Mouse (Mus musculus) heart, postnatal 14 days (tissue): ENCODE results near the gene Spop. TPM values are rescaled to one million over a fixed set of nuclear protein-coding genes. Genes with fewer than 3 reads are reported as not detected.
A peak's percentile ranks its signal among the peaks of the same experiment; 100 is the strongest.
"Not testable (repeated sequence)": the region's sequence is repeated elsewhere in the genome, so short reads cannot be mapped to it uniquely, and the experiment has no call there.

ENCODE experiments used
- DNase-seq, 2 experiments: peaks; one replicate each; pipeline ENCODE4 v3.0.0; 2021 to 2022
- intact Hi-C: fragments of 180-260 bp; cut with DNase I; formaldehyde crosslinking; loops from one replicate; pipeline ENCODE4 v1.15.1; 2025
- total RNA-seq, 2 experiments: library from RNA; stranded (reverse); gene quantifications; 2 replicates each; pipeline ENCODE4 v1.2.3; 2021

The Spop gene
- total RNA-seq, 2 experiments from 2014 or later, result 169 to 171 TPM

- intact Hi-C loops, result no loop called here
- DNase-seq, result no peak
Observed at GRCm38 (mm10) chr11:95487237-95487636, 73.4 kb downstream of the Spop start.

- intact Hi-C loops, result no loop called here
- DNase-seq, result no peak
Observed at GRCm38 (mm10) chr11:95490104-95490503, 76.2 kb downstream of the Spop start.

- intact Hi-C loops, result no loop called here
- no peak for DNase-seq
Observed at GRCm38 (mm10) chr11:95492256-95492655, 78.4 kb downstream of the Spop start.

DNA sequence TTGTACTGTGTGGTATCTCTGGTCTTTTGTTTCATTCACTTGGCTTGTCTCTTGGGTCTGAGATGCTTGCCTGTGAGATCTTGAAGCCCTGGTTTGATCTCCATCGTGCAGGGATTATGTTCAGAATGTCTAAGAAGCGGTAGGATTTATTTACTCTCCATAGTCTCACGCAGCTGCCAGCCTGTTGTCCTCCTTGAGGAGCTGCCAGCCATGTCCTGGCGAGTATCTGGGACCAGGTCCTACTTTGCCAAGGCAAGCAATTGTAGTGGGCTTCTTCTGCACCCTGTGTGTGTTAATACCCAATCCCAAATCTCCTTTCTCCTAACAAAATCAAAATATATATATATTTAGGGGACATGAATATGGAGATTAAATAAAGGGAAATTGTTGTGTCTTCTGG lies 79.1 kb downstream of the Spop start:
- intact Hi-C loops, result no loop called here
- no peak for DNase-seq

- no peak for DNase-seq
- intact Hi-C loops, result no loop called here
Observed at GRCm38 (mm10) chr11:95493950-95494349, 80.1 kb downstream of the Spop start.

GRCm38 (mm10) chr11:95494374-95494773 lies 80.5 kb downstream of the Spop start:
- intact Hi-C loops, result no loop called here
- no peak for DNase-seq

GRCm38 (mm10) chr11:95495883-95496282 lies 82.0 kb downstream of the Spop start:
- intact Hi-C loops, result no loop called here
- DNase-seq, result peak in 1 of 2 experiments; percentile 26

GRCm38 (mm10) chr11:95497921-95498320 lies 84.0 kb downstream of the Spop start:
- no peak for DNase-seq
- intact Hi-C loops, result no loop called here

GRCm38 (mm10) chr11:95500412-95500811 lies 86.5 kb downstream of the Spop start:
- no peak for DNase-seq
- intact Hi-C loops, result no loop called here

GRCm38 (mm10) chr11:95500836-95501235 lies 87.0 kb downstream of the Spop start:
- no peak for DNase-seq
- intact Hi-C loops, result no loop called here

GRCm38 (mm10) chr11:95501826-95502225 lies 87.9 kb downstream of the Spop start:
- intact Hi-C loops, DNase-seq: not testable (repeated sequence)

GRCm38 (mm10) chr11:95503581-95504180 lies 89.8 kb downstream of the Spop start:
- intact Hi-C loops, result no loop called here
- DNase-seq, result peak; percentile 20 to 40

GRCm38 (mm10) chr11:95504271-95504731 lies 90.4 kb downstream of the Spop start:
- DNase-seq, result peak; percentile 35 to 48
- intact Hi-C loops, result no loop called here

- intact Hi-C loops, result no loop called here
Observed at GRCm38 (mm10) chr11:95507041-95507716, 93.3 kb downstream of the Spop start.

GRCm38 (mm10) chr11:95507785-95508184 lies 93.9 kb downstream of the Spop start:
- DNase-seq, result no peak
- intact Hi-C loops, result no loop called here

More at GRCm38 (mm10) chr11:95507041-95507716, 93.3 kb downstream of the Spop start:
- no peak for DNase-seq

DNA sequence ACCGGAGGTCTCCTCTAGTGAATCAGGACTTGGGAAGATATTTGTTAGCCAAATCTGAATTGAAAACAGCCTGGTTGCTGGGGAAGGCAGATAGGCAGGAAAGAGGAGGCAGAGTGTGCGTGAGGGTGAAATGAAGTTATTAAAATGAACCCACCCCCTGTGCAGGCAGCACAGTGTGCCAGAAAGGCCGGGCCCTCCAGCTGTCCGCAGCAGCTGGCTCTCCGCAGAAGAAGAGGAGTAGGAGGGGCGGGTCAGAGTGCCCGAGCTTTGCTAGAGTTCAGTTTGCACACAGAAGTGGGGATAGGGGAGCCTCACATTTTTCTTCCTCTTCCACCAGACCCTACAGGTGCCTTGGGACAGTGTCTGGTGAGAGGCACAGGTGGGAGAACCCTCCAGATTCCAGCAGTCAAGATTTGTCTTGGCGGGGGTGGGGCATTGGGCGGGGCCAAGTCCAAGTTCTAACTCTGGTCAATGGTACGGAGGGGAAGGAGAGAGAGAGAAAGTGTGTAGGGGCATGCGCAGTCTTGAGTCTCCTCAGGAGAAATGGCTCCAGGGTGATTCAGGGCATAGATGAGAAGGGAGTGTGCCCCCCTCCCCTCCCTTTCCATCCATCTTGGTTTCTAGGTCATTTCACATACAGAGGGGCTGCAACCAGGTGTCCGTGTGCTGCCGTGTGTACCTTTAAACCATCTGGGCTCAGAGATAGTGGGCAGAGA lies 94.5 kb downstream of the Spop start:
- DNase-seq, result peak; percentile 23 to 37
- intact Hi-C loops, result no loop called here

GRCm38 (mm10) chr11:95509126-95509717 lies 95.3 kb downstream of the Spop start:
- intact Hi-C loops, result no loop called here
- DNase-seq, result peak in 1 of 2 experiments; percentile 42

DNA sequence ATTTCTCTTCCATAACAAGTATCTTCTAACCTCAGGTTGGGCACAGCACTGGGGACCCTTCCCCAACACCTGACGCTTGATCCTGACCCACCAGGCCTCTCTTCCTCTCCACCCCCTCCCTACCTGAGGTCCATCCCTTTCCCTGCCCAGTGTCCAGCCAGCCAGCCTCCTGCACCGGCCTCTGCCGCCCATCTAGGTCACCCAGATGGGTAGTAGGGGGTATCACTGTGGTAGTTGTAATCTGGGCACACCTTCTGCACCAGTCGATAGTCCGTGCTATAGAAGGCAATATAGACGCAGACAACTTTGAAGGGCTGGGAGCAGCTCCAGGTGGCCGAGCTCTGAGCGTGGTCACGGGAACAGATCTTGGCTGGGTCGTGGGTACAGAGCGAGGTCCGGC lies 96.8 kb downstream of the Spop start:
- intact Hi-C loops, result no loop called here

DNA sequence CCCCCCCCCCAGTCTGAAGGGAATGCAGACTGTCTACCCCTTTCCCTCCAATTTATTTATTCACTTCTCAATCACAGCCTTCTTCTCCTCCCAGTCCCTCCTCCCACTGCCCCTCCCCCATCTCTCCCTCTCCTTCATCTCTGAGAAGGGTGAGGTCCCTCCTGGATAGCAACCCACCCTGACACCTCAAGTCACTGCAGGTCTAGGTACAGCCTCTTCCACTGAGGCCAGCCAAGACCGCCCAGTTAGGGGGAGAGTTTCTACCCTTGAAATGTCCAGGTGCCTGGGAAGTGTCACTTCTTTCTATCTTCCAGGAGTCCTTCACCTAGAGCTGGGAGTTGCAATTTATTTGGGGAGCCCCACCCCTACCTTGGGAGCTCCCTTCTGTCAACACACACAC lies 98.0 kb downstream of the Spop start:
- intact Hi-C loops, result no loop called here
- DNase-seq, result no peak

More for the DNA sequence above, 96.8 kb downstream of the Spop start:
- no peak for DNase-seq

- DNase-seq, result no peak
- intact Hi-C loops, result no loop called here
Observed at GRCm38 (mm10) chr11:95512383-95512782, 98.5 kb downstream of the Spop start.
